Mouse (Mus musculus) adipocyte (in vitro differentiated cells): ENCODE results near the gene Tbx18.
A peak's percentile ranks its signal among the peaks of the same experiment; 100 is the strongest.

Experiments
- DNase-seq: peaks from one replicate; pipeline ENCODE4 v3.0.0-alpha.2; 2016; ENCODE audit warnings: low spot score

Tbx18 gene

DNA sequence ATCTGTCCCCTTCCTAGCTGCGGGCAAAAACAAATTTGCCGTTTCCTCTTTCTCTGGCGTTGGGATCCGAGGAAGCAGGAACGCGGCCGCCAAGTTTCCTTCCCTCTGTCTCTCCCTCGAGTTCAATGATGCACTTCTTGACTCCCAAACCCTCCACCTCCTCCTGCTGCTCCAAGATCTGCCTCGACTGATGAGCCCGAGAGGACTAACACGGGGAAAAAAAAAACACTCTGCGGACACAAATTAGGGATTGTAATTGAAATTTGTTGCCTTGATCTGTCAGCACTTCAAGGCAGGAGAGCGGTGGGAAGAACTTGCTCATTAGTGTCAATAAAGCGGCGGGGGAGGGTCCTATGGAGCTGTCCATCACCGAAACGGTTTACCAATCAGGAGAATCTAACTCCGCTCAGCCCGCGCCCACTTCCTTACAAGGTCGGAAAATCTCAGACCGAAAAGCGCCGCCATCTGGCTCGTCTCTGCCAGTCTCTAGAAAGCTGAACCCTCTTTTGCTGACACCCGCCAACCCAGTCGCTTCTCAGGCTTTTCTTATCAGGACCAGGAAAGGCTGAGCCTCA lies at the start of gene Tbx18:
Gene Tbx18 (minus strand): TSS at position 300 of the 575 bp plus-strand sequence.
- peak; percentile 97 for DNase-seq

DNA sequence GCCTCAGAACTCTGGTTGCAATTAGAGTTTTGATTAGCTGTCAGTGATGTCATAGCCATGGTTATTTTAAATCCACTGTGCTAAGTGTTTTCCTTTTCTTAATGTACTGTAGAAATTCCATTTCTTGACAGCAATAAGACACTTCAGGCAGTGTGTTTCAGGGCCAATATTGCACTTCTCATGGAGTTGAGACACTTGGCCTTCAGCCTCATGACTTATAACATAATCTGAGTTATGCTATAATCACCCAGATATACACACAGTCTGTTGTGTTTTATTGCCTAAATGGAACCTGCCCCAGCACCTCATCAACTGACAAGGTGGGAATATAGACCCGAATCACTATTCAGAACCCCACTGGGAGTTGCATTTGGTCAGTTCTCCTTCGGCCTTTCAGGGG lies 42.9 kb upstream of the Tbx18 start:
- peak; percentile 8 for DNase-seq

DNA sequence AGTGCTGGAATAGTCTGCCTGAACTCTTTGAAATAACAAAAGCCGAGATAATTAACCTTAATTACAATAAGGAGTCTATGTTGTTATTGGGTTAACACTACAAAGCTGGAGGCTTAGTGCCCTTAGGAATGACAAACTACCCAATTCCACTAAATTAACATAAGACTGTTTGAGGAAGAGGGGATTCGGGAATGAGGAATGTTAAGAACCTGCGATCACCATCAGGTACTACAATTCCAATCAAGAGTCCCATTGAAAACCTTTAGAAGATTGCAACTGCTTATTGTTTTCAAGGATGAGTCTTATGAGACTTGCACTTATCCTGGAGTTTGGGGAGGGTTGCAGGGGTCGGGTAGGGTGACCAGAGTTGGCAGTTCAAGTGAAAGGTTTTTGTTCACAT lies 24.6 kb upstream of the Tbx18 start:
- no peak for DNase-seq

DNA sequence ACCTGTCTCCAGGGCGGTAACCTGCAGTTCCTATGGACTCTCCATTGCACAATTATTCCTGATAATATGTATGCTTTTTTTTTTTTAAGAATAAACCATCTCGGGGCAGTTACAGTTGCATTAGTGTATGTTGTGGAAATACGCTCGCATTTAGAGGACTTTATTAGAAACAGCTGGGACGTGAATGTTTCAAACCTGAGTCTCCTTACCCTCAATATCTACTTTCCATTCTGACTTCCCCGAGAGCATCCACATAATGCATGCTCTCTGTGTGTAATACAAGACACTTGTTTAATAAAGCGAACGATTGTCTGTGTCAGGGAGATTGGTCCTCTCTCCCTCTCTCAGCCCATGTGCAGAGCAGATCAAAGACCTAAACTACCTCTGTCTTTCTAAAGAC lies 10.5 kb upstream of the Tbx18 start:
- no peak for DNase-seq

DNA sequence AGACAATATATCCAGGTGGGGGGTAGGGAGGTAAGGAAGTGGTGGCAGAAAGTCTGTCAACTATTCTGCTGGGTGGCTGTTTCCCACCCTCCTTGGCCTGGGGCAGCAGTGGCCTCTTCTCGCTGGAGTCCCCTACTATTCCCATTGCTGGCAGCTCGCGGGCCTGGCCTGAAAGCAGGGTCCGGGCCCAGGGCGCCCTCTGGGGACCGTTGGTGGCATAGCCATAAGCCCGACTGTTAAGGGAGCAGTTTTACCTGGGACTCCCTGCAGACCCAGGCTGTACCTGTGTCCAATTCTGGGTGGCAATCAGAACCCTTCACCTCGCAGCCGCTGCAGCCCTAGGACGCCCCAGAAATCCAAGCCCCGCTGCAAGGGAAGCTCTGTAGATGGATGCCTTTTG lies 9.6 kb upstream of the Tbx18 start:
- DNase-seq: no peak

DNA sequence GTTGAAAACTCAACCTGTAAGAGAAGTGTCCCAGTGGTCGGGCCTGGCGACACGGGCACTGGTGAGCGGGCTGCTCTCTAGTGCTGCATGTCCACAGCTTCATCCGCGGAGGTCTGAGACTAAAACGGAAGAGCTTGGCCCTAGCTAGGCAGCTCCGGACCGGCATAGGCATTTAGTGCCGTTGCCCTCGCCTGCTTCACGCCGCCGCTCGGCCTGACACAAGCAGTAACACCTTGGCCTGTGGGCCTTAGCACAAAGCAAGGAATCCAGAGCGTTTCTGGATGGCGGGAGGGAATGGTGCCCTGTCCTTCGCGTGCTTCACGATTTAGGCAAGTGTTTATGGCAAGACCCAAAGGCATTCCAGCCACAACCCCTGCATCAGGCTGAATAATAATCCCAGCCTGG lies 9.2 kb upstream of the Tbx18 start:
- no peak for DNase-seq

DNA sequence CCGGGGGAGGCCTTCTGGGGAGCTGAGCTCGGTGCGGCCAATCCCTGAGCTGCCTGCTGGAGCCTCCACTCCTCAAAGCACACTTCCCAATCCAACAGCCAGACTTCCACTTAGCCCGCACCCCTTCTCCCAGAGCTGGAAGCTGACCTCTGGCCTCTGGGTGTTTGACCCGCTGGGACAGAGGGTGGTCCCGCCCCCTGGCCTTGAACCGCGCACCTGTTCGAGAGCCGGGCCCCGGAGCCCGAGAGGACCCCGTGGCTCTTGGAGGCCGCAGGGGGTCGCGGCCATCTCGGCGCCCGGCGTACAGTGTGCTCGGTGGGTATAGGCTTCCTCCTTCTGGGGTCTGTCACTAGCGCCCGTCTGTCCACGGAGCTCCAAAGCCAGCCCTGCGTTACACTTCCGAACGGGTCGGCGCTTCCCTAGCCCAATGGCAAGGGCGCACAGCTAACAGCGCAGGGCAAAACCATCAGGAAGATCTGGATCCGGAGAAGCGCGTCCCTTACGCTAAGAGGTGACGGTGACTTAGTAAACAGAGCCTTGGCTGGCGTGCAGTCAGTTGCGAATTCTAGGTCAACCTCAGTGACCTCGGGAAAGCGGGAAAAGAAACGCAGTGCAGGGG lies 8.6 kb upstream of the Tbx18 start:
- DNase-seq: no peak

DNA sequence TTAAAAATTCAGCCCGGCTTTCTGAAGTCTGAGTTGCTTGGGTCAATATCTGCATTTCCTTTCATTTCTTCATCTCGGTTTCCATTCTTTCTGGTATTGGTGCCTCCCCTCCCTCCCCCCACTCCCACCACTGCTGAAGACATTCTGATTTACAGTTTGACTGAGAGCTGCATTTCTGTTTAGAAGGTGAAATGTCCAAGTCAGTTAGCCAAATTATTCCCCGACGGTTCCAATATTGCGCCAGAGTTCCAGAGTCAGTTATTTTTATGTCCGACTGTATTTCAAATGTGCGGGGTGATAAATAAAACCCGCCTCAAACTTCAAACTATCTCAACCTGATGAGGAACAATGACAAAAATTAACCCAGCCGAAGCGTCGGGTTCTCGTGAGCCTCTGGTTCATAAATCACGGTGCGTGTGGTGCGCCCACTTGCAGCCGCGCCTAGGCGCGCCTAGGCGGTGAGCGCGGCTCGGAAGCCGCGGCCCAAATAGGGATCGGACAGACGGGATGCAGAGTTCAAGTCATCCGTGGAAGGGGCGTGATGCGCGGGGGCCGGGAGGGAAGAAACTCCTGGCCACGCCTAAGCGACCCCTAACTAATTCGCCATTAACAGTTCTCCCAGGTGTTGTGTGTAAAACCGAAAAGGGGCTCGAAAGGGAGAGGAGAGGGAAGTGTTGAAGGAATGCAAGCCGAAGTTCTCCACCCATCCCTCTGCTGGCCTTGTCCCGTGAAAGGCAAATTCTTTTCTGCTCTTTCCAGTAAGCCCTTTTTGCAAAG lies 7.9 kb upstream of the Tbx18 start:
- no peak for DNase-seq

DNA sequence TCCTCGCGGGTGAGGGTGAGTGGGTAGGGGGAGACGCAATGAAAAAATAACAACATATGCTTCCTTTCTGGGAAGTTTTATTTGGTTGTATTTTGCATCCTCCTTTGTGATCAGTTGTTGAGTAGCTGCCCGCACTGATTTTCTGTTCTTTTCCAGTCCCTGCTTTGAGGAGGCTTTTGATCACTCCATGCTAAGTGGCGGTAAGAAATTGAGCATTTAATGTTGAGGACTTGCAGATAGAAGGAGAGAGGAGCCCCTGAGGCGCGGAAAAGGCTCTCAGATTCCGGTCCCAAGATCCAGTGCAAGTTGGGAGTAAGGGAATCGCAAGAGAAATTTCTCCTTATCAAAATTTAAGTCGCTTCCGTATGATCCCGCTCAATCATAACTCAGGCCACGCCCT lies 7.1 kb upstream of the Tbx18 start:
- no peak for DNase-seq

DNA sequence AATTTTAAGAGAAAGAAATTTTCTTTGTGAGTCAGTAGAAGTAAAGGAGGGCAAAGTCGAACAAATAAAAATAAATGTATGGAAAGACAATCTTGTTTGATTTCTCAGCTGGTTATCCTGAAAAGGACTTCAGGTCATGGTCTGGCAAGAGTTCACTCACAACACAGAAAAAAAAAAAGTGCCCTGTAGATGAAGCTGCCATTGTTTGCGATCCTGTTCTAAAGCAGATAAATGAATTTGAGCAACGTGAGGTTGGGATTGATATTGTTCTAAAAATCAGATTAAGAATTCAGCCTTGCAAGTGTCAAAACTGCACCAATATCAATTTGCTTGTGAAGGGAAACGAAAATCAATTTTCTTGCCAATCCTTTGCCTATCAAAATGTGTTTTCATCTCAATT lies 6.2 kb upstream of the Tbx18 start:
- DNase-seq: no peak

DNA sequence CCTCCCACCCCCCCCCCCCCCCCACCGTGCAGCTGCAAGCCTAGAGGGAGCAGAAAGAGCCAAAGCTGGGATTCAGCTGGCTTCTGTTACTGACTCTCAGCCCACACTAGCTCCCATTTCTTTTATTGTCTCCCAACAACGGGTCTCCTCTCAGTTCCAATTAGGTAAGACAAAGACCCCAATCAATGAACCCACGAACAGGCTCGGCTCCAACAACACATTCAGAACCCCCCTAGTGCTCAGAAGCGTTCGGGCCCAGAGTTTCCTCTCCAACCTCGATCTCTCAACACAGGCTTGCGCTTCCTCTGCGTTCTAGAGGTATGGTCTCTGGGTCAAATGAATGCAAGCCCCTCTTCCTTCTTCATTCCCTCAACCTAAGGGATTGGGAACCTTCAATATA lies 4.0 kb upstream of the Tbx18 start:
- DNase-seq: no peak

DNA sequence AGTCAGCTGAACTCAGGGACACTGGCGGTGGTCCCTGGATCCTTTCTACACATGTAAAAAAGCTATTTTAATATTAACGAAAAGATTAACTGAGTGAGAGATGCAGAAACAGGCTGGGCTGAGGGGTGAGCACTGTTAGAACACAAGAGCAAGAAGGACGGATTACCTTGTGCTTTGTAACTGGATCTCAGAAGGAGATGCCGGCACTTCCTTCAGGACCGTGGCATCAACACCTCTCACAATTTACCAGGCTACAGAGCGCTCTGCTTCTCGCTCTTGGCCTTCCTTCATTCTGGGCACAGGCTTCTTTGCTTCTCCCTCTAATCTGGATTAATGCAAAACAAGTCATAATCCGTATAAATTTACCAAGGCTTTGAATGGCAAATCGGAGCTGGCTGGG lies 3.6 kb upstream of the Tbx18 start:
- DNase-seq: no peak

DNA sequence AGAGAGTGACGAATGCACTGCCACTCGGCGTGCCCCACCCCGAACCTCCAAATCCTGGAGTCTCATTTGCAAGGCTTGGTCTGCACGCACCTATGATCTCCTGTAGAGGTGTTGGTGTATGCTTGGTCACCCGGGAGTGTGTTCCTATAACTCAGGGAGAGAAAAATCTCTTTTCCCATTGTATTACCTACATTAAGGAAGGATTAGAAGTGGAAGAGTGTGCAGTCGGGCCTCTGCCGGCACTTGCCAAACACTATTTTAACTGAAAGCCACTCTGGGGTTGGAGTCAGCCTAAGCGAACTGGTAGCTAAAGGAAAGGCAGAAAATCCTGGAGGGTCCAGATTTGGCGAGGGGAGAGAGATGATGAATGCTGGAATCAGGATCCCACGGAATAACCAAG lies 2.7 kb upstream of the Tbx18 start:
- no peak for DNase-seq

DNA sequence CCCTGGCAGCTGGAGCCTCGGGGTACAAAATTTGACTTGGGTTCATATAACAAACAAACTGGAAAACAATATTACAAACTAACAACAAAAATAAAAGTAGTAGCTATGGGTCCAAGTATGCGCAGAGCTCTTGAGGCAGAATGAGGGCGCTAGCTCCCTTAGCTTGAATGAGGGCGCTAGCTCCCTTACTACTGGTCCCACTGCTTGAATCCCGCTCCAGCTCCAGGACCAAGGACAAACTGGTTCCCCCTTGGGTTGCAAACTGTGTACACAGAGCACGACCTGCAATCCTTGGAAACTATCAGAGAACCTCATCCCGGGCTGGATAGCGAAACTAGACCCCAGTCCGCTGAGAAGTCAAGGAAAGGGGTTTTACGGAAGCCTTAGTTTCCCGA lies 2.2 kb upstream of the Tbx18 start:
- no peak for DNase-seq

DNA sequence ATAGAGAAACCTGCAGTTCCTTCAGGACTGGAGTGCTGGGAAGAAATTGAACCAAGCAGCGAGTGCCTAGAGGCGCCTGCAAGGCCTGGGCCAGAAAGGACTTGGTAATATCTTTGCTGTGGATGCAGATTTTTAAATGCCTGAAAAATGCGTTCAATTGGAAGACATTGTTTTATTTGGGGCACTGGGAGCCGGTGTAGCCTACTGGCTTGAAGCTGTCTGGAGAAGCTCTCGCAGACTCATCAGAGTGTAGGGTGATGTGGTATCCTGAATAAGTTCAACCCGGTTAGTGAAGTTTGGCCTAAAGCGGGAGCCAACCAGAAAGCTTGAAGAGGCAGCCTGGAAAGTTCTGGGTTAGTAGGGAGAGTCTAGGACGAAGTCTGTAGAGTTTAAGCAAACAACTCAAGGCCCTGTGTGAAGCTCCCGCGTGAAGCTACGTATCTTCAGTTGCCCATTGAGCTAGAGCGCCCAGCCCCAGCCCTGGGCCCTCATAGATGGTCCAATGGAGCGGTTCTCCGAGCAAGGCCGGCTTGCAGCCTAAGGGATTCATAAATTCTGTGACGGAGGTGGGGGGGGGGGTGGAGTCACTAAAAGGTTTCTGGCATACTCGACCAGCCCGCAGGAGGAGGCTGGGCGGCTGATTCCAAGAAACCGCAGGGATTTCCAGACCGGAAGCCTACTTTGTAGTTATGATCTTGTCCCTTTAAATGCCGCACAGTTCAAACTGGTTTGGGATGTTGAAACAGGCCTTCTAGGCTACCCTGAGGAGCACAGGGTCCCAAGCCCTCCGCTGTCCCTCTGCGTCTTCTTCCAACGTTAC lies 1.6 kb upstream of the Tbx18 start:
- no peak for DNase-seq

DNA sequence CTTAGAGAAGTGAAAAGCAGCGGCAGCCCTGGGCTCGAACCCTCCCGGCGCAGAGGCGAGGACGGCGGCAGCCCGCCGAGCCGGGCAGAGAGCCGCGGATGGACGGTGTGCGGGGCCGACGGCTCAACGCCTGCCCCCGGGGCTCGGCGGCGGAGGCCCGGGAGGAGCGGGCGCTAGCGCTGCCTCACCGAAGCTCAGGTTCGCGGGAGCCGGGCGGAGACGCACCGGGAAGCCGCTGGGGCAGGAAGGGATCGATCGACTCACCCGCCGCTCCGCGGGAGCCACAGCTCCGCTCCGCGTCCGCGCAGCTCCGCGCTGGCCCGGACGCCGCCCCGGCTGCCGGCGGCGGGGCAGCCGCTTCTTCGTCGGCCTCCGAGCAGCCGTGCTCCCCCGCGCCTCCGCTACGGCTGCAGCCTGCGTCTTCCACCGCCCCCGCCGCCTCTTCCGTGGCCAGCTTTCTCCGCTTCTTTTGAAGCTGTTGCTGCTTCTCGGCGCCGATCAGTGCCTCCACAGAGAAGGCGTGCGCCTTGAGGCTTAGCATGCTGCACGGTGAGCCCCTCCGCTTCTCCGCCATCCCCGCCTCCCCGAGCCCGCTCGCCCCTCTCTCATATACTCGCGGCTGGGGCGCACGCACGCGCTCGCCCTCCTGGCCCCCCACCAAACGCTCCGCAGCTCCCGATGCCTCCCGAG lies 644 bp downstream of the Tbx18 start:
- DNase-seq: peak; percentile 48

DNA sequence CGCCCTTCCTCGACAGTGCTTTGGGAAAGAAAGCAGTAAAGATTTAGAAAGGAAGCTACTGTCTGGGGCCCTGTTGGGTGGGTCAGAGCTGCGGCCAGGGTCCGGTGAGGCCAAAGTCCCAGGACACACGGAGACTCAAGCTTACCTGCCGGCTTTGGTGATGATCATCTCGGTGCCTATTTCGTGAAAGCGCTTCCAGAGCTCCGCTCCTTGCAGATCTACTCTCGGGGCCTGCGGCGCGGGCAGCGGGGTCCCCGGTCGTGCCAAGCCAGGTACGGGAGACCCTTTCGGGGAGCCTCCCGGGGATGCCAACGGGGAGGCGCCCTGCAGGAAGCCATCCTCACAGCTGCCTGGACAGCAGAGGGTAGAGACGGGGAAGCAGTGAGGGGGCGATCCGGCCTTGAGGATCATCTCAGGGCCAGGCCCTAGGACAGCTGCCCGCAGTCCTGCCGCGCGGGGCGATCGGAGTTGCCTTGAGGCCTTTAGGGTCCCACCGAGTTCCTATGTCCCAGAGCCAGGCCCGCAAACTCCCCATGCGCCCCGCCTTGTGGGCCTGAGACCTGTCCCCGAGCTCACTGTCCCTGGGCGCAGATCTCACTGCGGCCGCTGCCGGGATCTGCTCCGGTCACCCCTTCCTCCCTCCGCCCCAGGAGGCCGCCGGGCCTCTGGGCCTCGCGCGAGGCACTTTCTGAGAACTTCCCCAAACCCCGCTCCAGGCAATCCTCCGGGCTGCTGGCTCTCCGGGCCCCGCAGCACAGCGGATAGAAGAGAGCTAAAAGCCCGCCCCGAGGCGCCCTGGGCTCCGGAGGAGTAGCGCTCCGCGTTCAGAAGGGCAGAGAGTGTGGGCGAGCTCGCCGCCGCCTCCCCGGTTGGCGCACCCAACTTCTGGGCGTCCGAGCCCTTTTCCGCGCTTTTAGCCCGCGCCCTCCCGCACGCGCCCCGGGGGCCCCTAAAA lies 1.5 kb downstream of the Tbx18 start:
- peak; percentile 70 for DNase-seq

DNA sequence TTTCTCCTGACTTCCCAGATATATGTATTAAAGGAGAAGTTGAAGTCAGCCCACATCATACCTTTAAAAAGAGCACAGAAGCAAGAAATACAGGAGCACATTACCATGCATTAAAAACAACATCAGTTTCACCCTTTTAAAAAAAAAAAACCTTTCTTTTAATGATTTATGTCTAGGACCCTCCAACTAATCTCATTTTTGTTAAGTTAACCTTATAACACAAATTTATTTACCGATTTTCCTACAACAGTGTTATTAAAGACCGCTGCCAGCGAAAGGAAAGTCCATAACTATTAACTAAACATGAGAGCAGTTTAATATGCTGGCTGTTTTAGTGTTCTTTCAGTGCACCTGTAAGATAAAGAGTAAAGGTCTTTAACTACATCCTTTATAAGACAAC lies 3.0 kb downstream of the Tbx18 start:
- no peak for DNase-seq

DNA sequence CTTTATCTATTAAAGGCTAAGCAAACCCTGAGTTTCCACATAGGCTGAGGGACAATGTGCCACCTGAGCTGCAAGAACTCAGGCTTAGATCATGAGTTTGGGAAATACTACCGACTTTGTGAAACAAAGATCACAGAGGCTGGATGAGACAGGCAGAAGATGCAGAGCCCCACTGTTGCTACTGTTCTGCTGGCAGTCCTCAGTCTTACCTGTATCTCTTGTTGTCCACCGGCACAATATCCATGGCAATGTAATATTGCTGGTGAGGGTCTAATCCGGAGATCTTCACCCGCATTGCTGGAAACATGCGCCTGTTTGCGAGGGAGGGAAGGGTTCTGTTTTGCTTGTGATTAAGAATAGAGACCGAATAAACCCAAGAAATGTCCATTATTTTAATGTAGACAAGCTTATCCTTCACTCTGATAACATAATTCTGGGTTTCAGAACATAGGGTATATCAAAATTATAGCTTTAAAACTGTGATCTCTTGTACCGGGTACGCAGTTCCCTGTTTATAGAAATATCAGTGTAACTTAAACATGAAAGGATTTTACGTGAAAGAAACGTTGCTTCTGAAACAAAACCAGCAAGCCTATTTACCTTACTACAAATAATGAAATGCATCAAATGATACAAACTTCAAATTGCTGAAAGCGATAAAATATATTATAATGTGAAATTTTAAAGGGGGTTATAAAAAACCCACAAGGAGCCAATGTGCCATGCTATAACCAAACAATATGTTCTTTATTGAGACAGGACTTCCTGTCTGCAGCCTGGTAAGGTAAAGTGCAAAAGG lies 3.7 kb downstream of the Tbx18 start:
- DNase-seq: no peak

DNA sequence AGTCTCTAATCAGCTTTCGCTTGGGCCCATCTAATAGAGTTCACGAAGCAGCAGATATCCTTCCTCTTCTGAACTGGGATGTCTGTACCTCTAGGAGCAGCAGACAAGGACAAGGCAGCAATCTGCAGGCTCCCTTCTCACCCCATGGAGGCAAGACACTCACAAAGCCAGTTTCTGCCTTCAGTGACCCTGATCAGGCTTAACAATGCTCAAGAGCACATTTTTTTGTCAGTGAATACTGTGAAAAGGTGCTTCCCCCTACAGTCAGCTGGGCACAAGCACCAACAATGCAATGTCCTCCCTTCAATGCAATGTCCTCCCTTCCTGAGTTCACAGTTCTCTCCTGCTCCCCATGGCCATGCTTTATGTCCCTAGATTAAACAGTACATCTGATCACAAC lies 9.3 kb downstream of the Tbx18 start:
- no peak for DNase-seq
